Mouse (Mus musculus) ES-Bruce4 (cell line): ENCODE measurements at regions not wholly inside any gene's neighbourhood (a gene's known extent, or its start where the extent isn't known, plus 50 kb on each side); places are given as distances from the start of the nearest gene placed in this dataset.

Experiments
- H3K27ac ChIP-seq: 2 replicates; pipeline ENCODE4 v1.5.1; 2012; ENCODE audit warnings: low read length, inconsistent platforms; ENCODE audit not compliant: insufficient read depth
- H3K27me3 ChIP-seq: 2 replicates; pipeline ENCODE4 v1.6.1; 2012; ENCODE audit warnings: mild to moderate bottlenecking, low read length, inconsistent platforms; ENCODE audit not compliant: control insufficient read depth, poor library complexity, insufficient read depth, severe bottlenecking
- H3K36me3 ChIP-seq: 2 replicates; pipeline ENCODE4 v1.6.1; 2012; ENCODE audit warnings: inconsistent platforms, mild to moderate bottlenecking, low read length, moderate library complexity; ENCODE audit not compliant: control insufficient read depth, poor library complexity, insufficient read depth, severe bottlenecking
- H3K4me1 ChIP-seq: one replicate; pipeline ENCODE4 v1.8.1; 2011; ENCODE audit warnings: low read length; ENCODE audit not compliant: control insufficient read depth, insufficient read depth
- H3K4me3 ChIP-seq: 2 replicates; pipeline ENCODE4 v1.5.1; 2011; ENCODE audit warnings: low read depth, mild to moderate bottlenecking, low read length
- H3K9ac ChIP-seq: 2 replicates; pipeline ENCODE4 v1.6.1; 2012; ENCODE audit warnings: low read depth, mild to moderate bottlenecking, inconsistent platforms; ENCODE audit not compliant: poor library complexity, severe bottlenecking
- H3K9me3 ChIP-seq: replicated peaks from 2 replicates; pipeline ENCODE4 v1.6.1; 2012; ENCODE audit warnings: mild to moderate bottlenecking, low read length, inconsistent platforms; ENCODE audit not compliant: control insufficient read depth, poor library complexity, insufficient read depth, severe bottlenecking
- CTCF ChIP-seq: IDR thresholded peaks from one replicate; pipeline ENCODE4 v1.8.1; 2011; ENCODE audit warnings: low read depth, low read length
- EP300 ChIP-seq: IDR thresholded peaks from 2 replicates; pipeline ENCODE4 v1.6.1; 2011; ENCODE audit warnings: low read depth, low read length; ENCODE audit not compliant: insufficient read depth
- POLR2A ChIP-seq: IDR thresholded peaks from one replicate; pipeline ENCODE4 v1.8.1; 2011; ENCODE audit warnings: low read length; ENCODE audit not compliant: insufficient read depth

DNA sequence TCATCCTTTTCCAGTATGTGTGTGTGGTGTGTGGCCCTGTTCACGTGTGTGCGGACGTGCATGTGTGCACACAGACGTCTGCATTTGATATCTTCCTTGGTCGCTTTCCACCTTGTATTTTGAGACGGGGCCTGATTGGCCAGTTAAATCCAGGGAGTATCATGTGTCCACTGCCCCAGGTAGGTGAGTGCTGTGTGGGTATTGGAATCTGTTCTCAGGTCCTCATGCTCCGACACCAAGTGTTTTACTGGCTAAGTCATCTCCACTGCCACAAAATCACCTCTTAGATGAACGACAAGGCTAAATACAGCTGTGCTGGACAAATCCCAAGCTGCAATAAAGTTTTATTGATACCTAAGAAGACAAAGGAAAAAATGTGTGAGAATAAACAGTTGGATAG, 537.0 kb downstream of the Etnk1 start:
- Histone ChIP-seq H3K9ac (no peak overlapping the region), H3K4me3 (no peak overlapping the region), H3K36me3 (no peaks in the 10 kb centered on the region), H3K27ac (no peak overlapping the region), H3K4me1 (no peaks in the 10 kb centered on the region), H3K27me3 (no peaks in the 10 kb centered on the region), H3K9me3 (no peaks in the 10 kb centered on the region)
- TF ChIP-seq EP300 (no peak), CTCF (no peak), POLR2A (no peak)

DNA sequence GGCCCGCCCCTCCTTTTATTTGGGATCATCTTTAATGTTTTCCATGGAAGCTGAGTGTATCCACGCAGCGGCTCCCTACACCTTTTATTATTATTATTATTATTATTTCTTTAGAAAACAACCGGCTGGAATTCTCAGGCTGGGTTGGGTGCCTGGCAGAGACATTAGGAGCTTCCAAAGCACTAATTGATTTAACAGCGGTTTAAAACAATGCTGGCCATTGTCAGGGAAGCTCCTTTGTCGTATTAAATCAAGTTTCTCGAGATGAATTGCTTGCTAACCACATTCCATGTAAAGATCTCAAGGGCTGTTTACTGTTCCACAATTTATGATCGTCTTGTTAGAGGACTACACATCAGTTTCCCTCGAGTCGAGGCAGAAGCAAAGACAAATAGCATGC, 539.4 kb downstream of the Etnk1 start:
- Histone ChIP-seq H3K9me3 (no peaks in the 10 kb centered on the region), H3K27me3 (no peaks in the 10 kb centered on the region), H3K27ac (no peak overlapping the region), H3K36me3 (no peaks in the 10 kb centered on the region), H3K9ac (no peak overlapping the region), H3K4me1 (no peaks in the 10 kb centered on the region), H3K4me3 (no peak overlapping the region)
- TF ChIP-seq CTCF (no peak), POLR2A (no peak), EP300 (no peak)

DNA sequence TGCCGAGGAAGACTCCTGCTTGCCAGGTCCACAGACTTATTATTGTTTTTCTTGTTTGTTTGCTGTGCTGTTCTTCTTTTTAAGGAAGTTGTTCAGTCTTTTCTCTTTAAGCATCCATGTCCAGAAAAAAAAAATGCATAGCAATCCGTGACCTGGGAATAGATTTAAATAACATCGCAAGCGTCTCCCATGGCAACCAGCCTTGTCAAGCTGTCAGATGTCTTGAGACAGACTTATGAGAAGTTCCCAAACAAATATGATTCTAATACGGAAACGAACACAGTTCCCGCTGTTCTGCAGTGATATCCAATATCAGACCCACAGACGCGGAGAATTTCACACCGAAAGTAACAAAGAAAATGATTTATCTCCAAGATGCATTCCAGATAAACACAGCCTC, 547.4 kb downstream of the Etnk1 start:
- Histone ChIP-seq H3K9ac (no peak overlapping the region), H3K4me1 (no peaks in the 10 kb centered on the region), H3K27me3 (no peaks in the 10 kb centered on the region), H3K36me3 (no peaks in the 10 kb centered on the region), H3K4me3 (no peak overlapping the region), H3K9me3 (no peaks in the 10 kb centered on the region), H3K27ac (no peak overlapping the region)
- TF ChIP-seq POLR2A = no peak
- no peak for TF ChIP-seq CTCF
- TF ChIP-seq EP300 = no peak

DNA sequence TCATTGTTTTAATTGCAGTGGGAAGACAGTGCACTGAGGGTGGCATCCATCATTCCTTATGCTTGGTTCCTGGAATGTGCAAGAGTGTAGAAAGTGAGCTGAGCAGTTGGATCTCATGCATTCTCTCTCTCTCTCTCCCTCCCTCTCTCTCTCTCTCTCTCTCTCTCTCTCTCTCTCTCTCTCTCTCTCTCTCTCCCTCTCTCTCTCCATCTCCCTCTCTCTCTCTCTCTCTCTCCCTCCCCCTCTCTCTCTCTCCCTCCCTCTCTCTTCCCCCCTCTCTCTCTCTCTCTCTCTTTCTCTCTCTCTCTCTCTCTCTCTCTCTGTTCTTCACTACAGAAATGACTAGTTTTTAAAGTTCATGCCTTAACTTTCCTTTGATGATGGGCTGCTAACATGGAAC, 583.1 kb downstream of the Etnk1 start:
- H3K27ac ChIP-seq = no peak overlapping the region
- no peak overlapping the region for H3K4me3 ChIP-seq
- no peak overlapping the region for H3K9ac ChIP-seq
- no peaks in the 10 kb centered on the region for H3K9me3 ChIP-seq
- H3K36me3 ChIP-seq = no peaks in the 10 kb centered on the region
- TF ChIP-seq POLR2A (no peak), CTCF (no peak)
- H3K4me1 ChIP-seq = no peaks in the 10 kb centered on the region
- H3K27me3 ChIP-seq = no peaks in the 10 kb centered on the region

DNA sequence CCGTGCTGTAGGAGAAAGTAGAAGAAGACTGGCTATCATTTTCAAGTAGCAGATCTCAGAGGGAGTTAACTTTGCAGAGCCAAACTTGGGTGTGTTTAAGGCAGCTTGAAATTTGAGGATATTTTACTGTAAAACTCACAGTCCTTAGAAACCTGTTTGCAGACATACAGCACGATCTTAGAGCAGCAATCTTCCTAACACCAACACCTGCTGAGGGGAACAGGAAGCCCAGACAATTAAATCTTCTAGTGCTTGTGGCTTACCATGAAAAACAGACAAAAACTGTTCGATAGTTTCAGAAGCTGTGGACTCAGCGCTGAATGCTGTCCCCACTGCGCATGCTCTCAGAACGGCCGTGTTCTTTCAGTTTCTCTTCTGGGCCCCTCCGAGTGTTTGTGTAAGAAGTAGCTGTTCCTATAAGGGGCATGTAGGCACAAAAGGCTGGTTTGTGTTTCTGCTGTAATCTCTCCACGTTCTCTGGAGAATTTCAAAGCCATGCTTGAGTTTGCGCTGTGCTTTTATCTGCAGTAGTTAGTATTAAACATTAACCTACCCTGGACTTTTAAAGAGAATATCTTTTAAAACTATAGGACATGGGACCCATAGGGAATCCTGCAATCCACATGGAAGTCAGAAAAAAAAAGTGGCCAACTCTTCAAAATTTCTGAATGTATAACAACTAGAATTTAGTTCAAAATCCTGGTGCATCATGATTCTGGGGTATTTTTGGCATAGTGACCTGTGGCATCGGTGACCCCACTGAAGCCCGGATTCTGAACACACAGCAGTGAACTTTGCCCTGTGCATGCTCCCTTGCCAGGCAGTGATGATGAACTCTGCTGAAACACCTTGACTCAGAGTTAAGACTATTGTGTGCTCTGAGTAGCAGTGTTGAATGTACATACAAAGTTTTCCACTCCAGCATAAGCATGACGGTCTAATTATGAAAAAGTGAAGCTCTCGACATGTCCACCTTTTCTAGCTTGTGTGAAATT, 584.4 kb downstream of the Etnk1 start:
- Histone ChIP-seq H3K4me1 (no peaks in the 10 kb centered on the region), H3K9me3 (no peaks in the 10 kb centered on the region), H3K27me3 (no peaks in the 10 kb centered on the region), H3K9ac (no peak overlapping the region), H3K27ac (no peak overlapping the region), H3K36me3 (no peaks in the 10 kb centered on the region), H3K4me3 (no peak overlapping the region)
- TF ChIP-seq EP300 (no peak), CTCF (no peak), POLR2A (no peak)

DNA sequence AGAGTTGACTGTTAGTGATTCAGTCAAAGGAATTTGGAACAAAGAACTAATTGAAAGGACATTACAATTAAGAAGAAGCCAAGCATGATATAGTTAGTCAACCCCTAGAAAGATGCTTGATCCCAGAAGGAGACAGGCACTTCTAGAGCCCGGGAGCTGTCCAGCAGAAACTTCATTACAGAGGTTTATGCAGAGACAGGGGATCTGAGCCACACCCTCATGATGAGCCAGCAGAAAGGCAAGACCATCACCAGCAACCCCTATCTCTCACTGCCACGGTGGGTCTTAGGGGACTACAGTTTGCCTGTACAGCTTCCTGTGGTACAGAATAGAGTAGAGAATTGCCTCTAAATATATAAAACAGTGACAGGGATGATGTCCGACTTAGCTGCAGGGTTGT, 590.4 kb downstream of the Etnk1 start:
- H3K4me1 ChIP-seq = no peaks in the 10 kb centered on the region
- no peak overlapping the region for H3K4me3 ChIP-seq
- no peak overlapping the region for H3K27ac ChIP-seq
- H3K36me3 ChIP-seq = no peaks in the 10 kb centered on the region
- H3K9ac ChIP-seq = no peak overlapping the region
- no peaks in the 10 kb centered on the region for H3K27me3 ChIP-seq
- no peak for TF ChIP-seq EP300
- TF ChIP-seq CTCF = no peak
- no peak for TF ChIP-seq POLR2A
- no peaks in the 10 kb centered on the region for H3K9me3 ChIP-seq
